Mouse (Mus musculus) forebrain, postnatal 0 days (tissue): ENCODE measurements around the gene Myl7. TPM values are rescaled to one million over a fixed set of nuclear protein-coding genes. Genes with fewer than 3 reads are reported as not detected.
A peak's percentile ranks its signal among the peaks of the same experiment; 100 is the strongest.

ENCODE experiments used
- ATAC-seq: fragments of 200-750 bp; cut with Nextera tagmentation; 2 replicates; pipeline ENCODE4 v1.8.0; 2017; ENCODE audit warnings: mild to moderate bottlenecking, moderate library complexity
- DNase-seq: peaks from one replicate; pipeline ENCODE4 v3.0.0-alpha.2; 2015
- H3K27ac ChIP-seq: fragments of 300-500 bp; sonication (generic); 2 replicates; pipeline ENCODE4 v1.5.1; 2014; ENCODE audit warnings: low read depth, mild to moderate bottlenecking, antibody characterized with exemption, low read length, moderate library complexity, mixed read lengths
- H3K27me3 ChIP-seq: fragments of 300-500 bp; sonication (generic); 2 replicates; pipeline ENCODE4 v1.6.1; 2014; ENCODE audit warnings: mild to moderate bottlenecking, low read length, mixed read lengths; ENCODE audit not compliant: insufficient read depth
- H3K36me3 ChIP-seq: fragments of 300-500 bp; sonication (generic); 2 replicates; pipeline ENCODE4 v1.6.1; 2014; ENCODE audit warnings: mild to moderate bottlenecking, moderate library complexity; ENCODE audit not compliant: insufficient read depth
- H3K4me1 ChIP-seq: fragments of 300-500 bp; sonication (generic); 2 replicates; pipeline ENCODE4 v1.6.1; 2014; ENCODE audit warnings: antibody characterized with exemption; ENCODE audit not compliant: insufficient read depth
- H3K4me2 ChIP-seq: fragments of 300-500 bp; sonication (generic); 2 replicates; pipeline ENCODE4 v1.6.1; 2014; ENCODE audit warnings: low read depth, mild to moderate bottlenecking, moderate library complexity
- H3K4me3 ChIP-seq: fragments of 300-500 bp; sonication (generic); 2 replicates; pipeline ENCODE4 v1.5.1; 2014; ENCODE audit warnings: low read depth, low read length, mixed read lengths
- H3K9ac ChIP-seq: fragments of 300-500 bp; sonication (generic); 2 replicates; pipeline ENCODE4 v1.6.1; 2014; ENCODE audit warnings: mild to moderate bottlenecking
- H3K9me3 ChIP-seq: fragments of 300-500 bp; sonication (generic); 2 replicates; pipeline ENCODE4 v1.6.1; 2016; ENCODE audit warnings: low read length
- CTCF ChIP-seq: sonication (generic); IDR thresholded peaks from 2 replicates; pipeline ENCODE4 v1.5.1; 2016; ENCODE audit warnings: antibody characterized with exemption, control low read depth, low read depth
- WGBS: fragments of 180-500 bp; shearing (Covaris S2); extraction: QIAGEN DNeasy Blood & Tissue Kit; methylation state at CpG from one replicate; pipeline ENCODE4 v1.1.7; 2014; 5-methylcytosine and 5-hydroxymethylcytosine counted together
- polyA plus RNA-seq: library from polyadenylated mRNA; unstranded; fragments of >200 nt; fragmentation: Nextera tagmentation; extraction: Ambion mirVana; gene quantifications from 2 replicates; pipeline ENCODE4 v1.2.1, GENCODE M21; 2015
- total RNA-seq: library from RNA; depleted of rRNA; stranded (reverse); fragments of >200 nt; gene quantifications from 2 replicates; pipeline ENCODE4 v1.2.3, GENCODE M21; 2014

The Myl7 gene
- total and polyA plus RNA-seq, 2 experiments from 2014 or later = not detected

- ATAC-seq = no peak
Observed at GRCm38 (mm10) chr11:5879905-5880304, 18.7 kb downstream of the Myl7 start.

GRCm38 (mm10) chr11:5878661-5879060, 19.9 kb downstream of the Myl7 start:
- Histone ChIP-seq H3K27me3 (no peaks in the 10 kb centered on the region), H3K36me3 (peaks cover 11% of the 10 kb centered on the region), H3K9ac (peak overlapping the region; percentile 56; the same call in 1 of the 2 replicates), H3K9me3 (no peaks in the 10 kb centered on the region), H3K4me2 (peak overlapping the region; percentile 73), H3K4me3 (peak overlapping the region; percentile 67), H3K4me1 (peaks cover 12% of the 10 kb centered on the region; the same call in 1 of the 2 replicates), H3K27ac (peak overlapping the region; percentile 67; the same call in 1 of the 2 replicates)
- WGBS = 33% methylated on average over 8 of the region's 8 CpGs
- ATAC-seq (no peak), DNase-seq (no peak)
- TF ChIP-seq CTCF = no peak

More at GRCm38 (mm10) chr11:5879905-5880304, 18.7 kb downstream of the Myl7 start:
- Histone ChIP-seq H3K36me3 (0 out of 2 replicates have a peak, but pooled peaks cover under 1% of the 10 kb centered on the region), H3K27ac (no peak overlapping the region), H3K27me3 (no peaks in the 10 kb centered on the region), H3K9ac (no peak overlapping the region), H3K4me2 (no peak overlapping the region), H3K4me3 (no peak overlapping the region), H3K9me3 (no peaks in the 10 kb centered on the region), H3K4me1 (peaks cover 12% of the 10 kb centered on the region; the same call in 1 of the 2 replicates)
- peak; percentile 82 for TF ChIP-seq CTCF
- peak; percentile 73 for DNase-seq
- 43% methylated on average over 5 of the region's 5 CpGs for WGBS

GRCm38 (mm10) chr11:5877921-5878526, 20.6 kb downstream of the Myl7 start, which contains the start of gene Pold2:
Pold2 (minus strand) TSS chr11:5878292.
- peaks cover 17% of the 10 kb centered on the region for H3K36me3 ChIP-seq

GRCm38 (mm10) chr11:5877421-5877820, 21.2 kb downstream of the Myl7 start:
- DNase-seq (no peak), ATAC-seq (no peak)
- H3K27me3 ChIP-seq = no peaks in the 10 kb centered on the region
- peak overlapping the region; percentile 52 for H3K9ac ChIP-seq
- H3K36me3 ChIP-seq = peaks cover 23% of the 10 kb centered on the region
- WGBS = 1% methylated on average over 5 of the region's 5 CpGs
- H3K27ac ChIP-seq = no peak overlapping the region
- peaks cover 12% of the 10 kb centered on the region; the same call in 1 of the 2 replicates for H3K4me1 ChIP-seq
- no peaks in the 10 kb centered on the region for H3K9me3 ChIP-seq
- TF ChIP-seq CTCF = no peak
- H3K4me3 ChIP-seq = peak overlapping the region; percentile 67
- peak overlapping the region; percentile 73 for H3K4me2 ChIP-seq

More at GRCm38 (mm10) chr11:5877921-5878526, 20.6 kb downstream of the Myl7 start, which contains the start of gene Pold2:
- peak within 1 kb of the TSS; percentile 67 for H3K4me3 ChIP-seq
- WGBS = under 1% methylated on average over 52 of the region's 52 CpGs
- DNase-seq = peak; percentile 98
- H3K9ac ChIP-seq = peak within 1 kb of the TSS; percentile 56
- peak within 1 kb of the TSS; percentile 67; the same call in 1 of the 2 replicates for H3K27ac ChIP-seq
- H3K9me3 ChIP-seq = no peaks in the 10 kb centered on the region
- H3K27me3 ChIP-seq = no peaks in the 10 kb centered on the region
- peaks cover 12% of the 10 kb centered on the region; the same call in 1 of the 2 replicates for H3K4me1 ChIP-seq
- peak; percentile 100 for ATAC-seq
- H3K4me2 ChIP-seq = peak within 1 kb of the TSS; percentile 73
- TF ChIP-seq CTCF = no peak

- DNase-seq = no peak
- peaks cover 52% of the 10 kb centered on the region for H3K36me3 ChIP-seq
- 97% methylated on average over 9 of the region's 9 CpGs for WGBS
- no peak overlapping the region for H3K9ac ChIP-seq
- H3K27me3 ChIP-seq = no peaks in the 10 kb centered on the region
- no peak overlapping the region for H3K4me2 ChIP-seq
- H3K27ac ChIP-seq = no peak overlapping the region
- no peak for ATAC-seq
- H3K4me3 ChIP-seq = no peak overlapping the region
- TF ChIP-seq CTCF = no peak
- H3K4me1 ChIP-seq = peaks cover 5% of the 10 kb centered on the region; the same call in 1 of the 2 replicates
- H3K9me3 ChIP-seq = no peaks in the 10 kb centered on the region
Observed at GRCm38 (mm10) chr11:5873192-5873591, 25.4 kb downstream of the Myl7 start.

GRCm38 (mm10) chr11:5872707-5873106, 25.9 kb downstream of the Myl7 start:
- ATAC-seq = no peak

GRCm38 (mm10) chr11:5870069-5870468, 28.5 kb downstream of the Myl7 start:
- Histone ChIP-seq H3K4me3 (no peak overlapping the region), H3K27me3 (no peaks in the 10 kb centered on the region), H3K27ac (no peak overlapping the region), H3K36me3 (peaks cover 52% of the 10 kb centered on the region), H3K9me3 (no peaks in the 10 kb centered on the region), H3K4me2 (no peak overlapping the region), H3K9ac (no peak overlapping the region), H3K4me1 (no peaks in the 10 kb centered on the region)
- no peak for TF ChIP-seq CTCF
- no peak for DNase-seq
- ATAC-seq = no peak
- WGBS = 90% methylated on average over 16 of the region's 16 CpGs

More at GRCm38 (mm10) chr11:5872707-5873106, 25.9 kb downstream of the Myl7 start:
- no peak overlapping the region for H3K9ac ChIP-seq
- no peak overlapping the region for H3K4me2 ChIP-seq
- H3K27ac ChIP-seq = no peak overlapping the region
- peaks cover 52% of the 10 kb centered on the region for H3K36me3 ChIP-seq
- TF ChIP-seq CTCF = no peak
- DNase-seq = no peak
- H3K9me3 ChIP-seq = no peaks in the 10 kb centered on the region
- 98% methylated on average over 11 of the region's 11 CpGs for WGBS
- H3K4me3 ChIP-seq = no peak overlapping the region
- H3K4me1 ChIP-seq = peaks cover 5% of the 10 kb centered on the region; the same call in 1 of the 2 replicates
- H3K27me3 ChIP-seq = no peaks in the 10 kb centered on the region
